Mouse (Mus musculus) heart, postnatal 10 days (tissue): ENCODE measurements around the gene Exd2. TPM values are rescaled to one million over a fixed set of nuclear protein-coding genes. Genes with fewer than 3 reads are reported as not detected.
A peak's percentile ranks its signal among the peaks of the same experiment; 100 is the strongest.

Experiments
- DNase-seq, 2 experiments: peaks; one replicate each; pipeline ENCODE4 v3.0.0; 2021
- intact Hi-C: fragments of 180-260 bp; cut with DNase I; formaldehyde crosslinking; loops from one replicate; pipeline ENCODE4 v1.15.1; 2025
- total RNA-seq, 2 experiments: library from RNA; stranded (reverse); gene quantifications; 2 replicates each; pipeline ENCODE4 v1.2.3; 2021

Gene Exd2
- total RNA-seq, 2 experiments from 2014 or later, result 12.8 to 13.3 TPM

- DNase-seq, result no peak
- intact Hi-C loops, result no loop called here
These were observed 75.4 kb downstream of the Exd2 start for GRCm38 (mm10) chr12:80538311-80538710.

DNA sequence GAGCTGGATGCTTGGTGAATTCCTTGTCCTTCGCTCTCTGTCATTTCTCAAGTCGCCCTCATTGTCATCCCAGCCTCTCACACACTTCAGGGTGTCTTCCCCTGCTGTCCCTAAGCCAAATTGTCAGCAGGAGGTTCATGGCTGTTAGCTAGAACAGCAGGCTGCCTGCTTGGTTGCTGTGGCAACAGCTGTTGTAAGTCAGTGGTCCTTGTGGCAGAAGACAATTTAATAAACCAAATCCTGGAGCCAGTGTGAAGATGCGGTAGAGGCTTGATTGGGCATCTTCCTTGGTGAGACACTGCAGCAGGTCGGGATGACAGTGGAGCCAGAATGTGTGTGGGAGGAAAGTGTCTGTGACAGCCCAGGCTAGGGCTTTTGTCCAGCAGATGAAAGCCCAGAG lies 82.4 kb downstream of the Exd2 start:
- no peak for DNase-seq
- intact Hi-C loops, result no loop called here

DNA sequence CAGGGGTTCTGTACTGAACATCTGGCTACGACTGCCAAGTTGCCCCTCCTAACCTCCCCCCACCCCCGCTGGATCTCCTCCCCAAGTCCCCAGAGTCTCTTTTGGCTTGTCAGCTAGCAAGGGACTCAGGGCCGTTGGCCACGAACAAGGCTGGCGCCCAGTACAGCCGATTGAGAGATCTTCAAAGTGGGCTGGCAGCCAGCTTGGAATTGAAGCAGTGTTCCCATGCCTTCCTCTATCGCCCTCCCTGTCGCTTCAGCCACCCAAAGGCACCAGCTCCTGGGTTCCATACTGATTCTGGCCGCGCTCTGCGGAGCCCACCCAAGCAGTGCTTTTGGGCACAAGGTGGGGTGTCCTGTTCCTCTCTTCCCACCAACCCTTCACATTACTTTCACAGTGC lies 86.8 kb downstream of the Exd2 start:
- intact Hi-C loops, result no loop called here
- DNase-seq, result peak; percentile 76 to 80

Other genes with a start within 250 kb of the Exd2 start
- gene Actn1, start 202.7 kb upstream of the Exd2 start, total RNA-seq, result 10 to 100 TPM; 70.7 to 71.9 TPM
- 10 to 100 TPM; 34.0 to 42.4 TPM for gene Dcaf5, start 26.5 kb upstream of the Exd2 start, total RNA-seq
- 10 to 100 TPM; 13.4 to 16.0 TPM for gene Galnt16, start 55.2 kb downstream of the Exd2 start, total RNA-seq
- 10 to 100 TPM; 25.8 to 27.1 TPM for gene Slc39a9, start 180.8 kb downstream of the Exd2 start, total RNA-seq
- 10 to 100 TPM; 43.6 to 60.4 TPM for gene Erh, start 181.2 kb downstream of the Exd2 start, total RNA-seq
- under 1 TPM; 0.25 to 0.60 TPM for gene Plekhd1, start 229.5 kb downstream of the Exd2 start, total RNA-seq